In the genomic region with DNA sequence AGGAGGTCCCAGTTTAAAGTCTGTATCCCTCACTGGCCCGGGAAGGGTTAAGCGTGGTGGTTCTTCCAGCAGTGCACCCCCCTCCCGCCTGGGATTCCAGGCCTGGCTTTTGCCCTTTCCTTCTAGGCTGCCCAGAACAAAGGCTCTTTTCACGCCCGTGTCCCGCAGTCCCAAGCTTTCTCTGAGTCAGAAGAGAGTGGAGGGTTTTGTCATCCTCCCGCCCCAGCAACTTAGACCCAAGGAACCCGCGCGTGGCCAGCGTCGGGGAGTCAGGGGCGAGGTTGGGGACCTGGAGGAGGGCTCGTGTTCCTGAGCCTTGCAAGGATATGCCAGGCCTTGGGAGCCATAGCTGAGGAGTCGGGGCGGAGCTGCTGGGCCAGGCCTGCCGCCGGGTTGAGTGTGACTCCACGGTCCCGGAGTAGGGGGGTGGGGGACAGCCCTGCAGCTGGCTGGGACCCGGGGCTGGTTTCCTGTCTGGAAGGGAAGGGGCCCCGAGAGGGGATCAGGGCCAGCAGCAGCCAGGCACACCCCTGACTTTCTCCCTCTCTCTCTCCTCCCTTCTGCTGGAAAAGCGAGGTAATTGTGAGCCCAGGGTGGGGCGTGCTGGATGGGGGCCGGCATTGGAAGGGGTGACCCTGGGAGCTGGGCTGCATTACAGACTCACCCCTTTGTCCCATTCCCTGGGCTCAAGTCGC, we compare ENCODE assay signal across 8 mouse cellular contexts. TPM values are rescaled to one million over a fixed set of nuclear protein-coding genes. Genes with fewer than 3 reads are reported as not detected.
DNase-seq lines count a peak whose midpoint lies in the region; ATAC-seq lines count a peak whose summit lies in the region.

No protein-coding gene starts in this region.

- intact Hi-C loops in gastrocnemius, postnatal 36 days (cut with DNase I): no loop called here
- intact Hi-C loops in left cerebral cortex, postnatal 25 days (cut with DNase I): no loop called here

- H3K9me3 ChIP-seq in erythroblast, embryonic 14.5 days (ENCODE audit: control insufficient read depth, low read length): no peaks in the 10 kb centered on the region
- no peaks in the 10 kb centered on the region for H3K9me3 ChIP-seq in lung, embryonic 16.5 days (ENCODE audit: control insufficient read depth, low read length)

- peak overlapping the region; percentile 89 for H3K9ac ChIP-seq in lung, embryonic 16.5 days (ENCODE audit: low read length)

- H3K4me3 ChIP-seq in erythroblast, embryonic 14.5 days (replicated peaks): peak overlapping the region; percentile 56
- peak overlapping the region; percentile 75 for H3K4me3 ChIP-seq in brown adipose tissue, adult 24 weeks (ENCODE audit: insufficient read depth, low read depth, low read length)
- H3K4me3 ChIP-seq in lung, embryonic 16.5 days (ENCODE audit: low read length): peak overlapping the region; percentile 63

- peak overlapping the region; percentile 85 for H3K4me2 ChIP-seq in lung, embryonic 16.5 days (ENCODE audit: low read depth, low read length)

- ATAC-seq in erythroblast, adult 5-6 weeks (replicated peaks; ENCODE audit: low FRiP score, poor library complexity, severe bottlenecking): no peak
- peak; percentile 88 for ATAC-seq in lung, embryonic 16.5 days (ENCODE audit: low read depth)

- peak; percentile 76 for DNase-seq in gastrocnemius, postnatal 36 days
- DNase-seq in kidney, adult 11 months: peak; percentile 70
- DNase-seq in ovary, postnatal 36 days (ENCODE audit: low spot score): peak; percentile 74
- DNase-seq in left cerebral cortex, postnatal 25 days (ENCODE audit: low spot score in 2 of 2): no peak

- H3K27me3 ChIP-seq in erythroblast, embryonic 14.5 days (ENCODE audit: control insufficient read depth): peaks cover 78% of the 10 kb centered on the region
- no peaks in the 10 kb centered on the region for H3K27me3 ChIP-seq in lung, embryonic 16.5 days (ENCODE audit: control insufficient read depth, insufficient read depth, low read depth, low read length)

- no peaks in the 10 kb centered on the region; the same call in 1 of the 2 replicates for H3K36me3 ChIP-seq in erythroblast, embryonic 14.5 days (ENCODE audit: control insufficient read depth)
- no peaks in the 10 kb centered on the region; the same call in 1 of the 2 replicates for H3K36me3 ChIP-seq in lung, embryonic 16.5 days (ENCODE audit: control insufficient read depth, insufficient read depth, low read length)

- H3K4me1 ChIP-seq in erythroblast, embryonic 14.5 days (ENCODE audit: control insufficient read depth): peaks cover 26% of the 10 kb centered on the region
- H3K4me1 ChIP-seq in brown adipose tissue, adult 24 weeks (ENCODE audit: control insufficient read depth, insufficient read depth, insufficient read length, low read length): peaks cover 8% of the 10 kb centered on the region; the same call in 1 of the 2 replicates
- peaks cover 33% of the 10 kb centered on the region for H3K4me1 ChIP-seq in lung, embryonic 16.5 days (replicated peaks; ENCODE audit: control insufficient read depth, insufficient read depth, low read length)

- peak overlapping the region; percentile 79 for H3K27ac ChIP-seq in brown adipose tissue, adult 24 weeks (replicated peaks; ENCODE audit: low read depth, low read length)
- H3K27ac ChIP-seq in lung, embryonic 16.5 days (ENCODE audit: low read length): peak overlapping the region; percentile 100

- WGBS in lung, embryonic 16.5 days: under 1% methylated on average over 26 of the region's 26 CpGs

RNA-seq across cellular contexts. Expression of a gene that starts 1.8 kb away (rescaled TPM):
- polyA plus RNA-seq in erythroblast, embryonic 14.5 days (2012): 0.26 and 0.39 TPM in 2 replicates
- 0.63 TPM in 1 of 2 replicates, not detected in the other for total RNA-seq in erythroblast, adult 5-6 weeks (2015; ENCODE audit: low replicate concordance)
- not detected in 2 replicates for total RNA-seq in erythroblast, adult 5-6 weeks (2017; ENCODE audit: low replicate concordance)
- 4.5 and 7.1 TPM in 2 replicates for polyA plus RNA-seq in brown adipose tissue, adult 24 weeks (2012; ENCODE audit: insufficient read depth, insufficient read length, missing spikeins)
- total RNA-seq in gastrocnemius, postnatal 36 days (2021): 10 to 100 TPM; 11.3 to 13.8 TPM
- polyA plus RNA-seq in lung, embryonic 16.5 days (2015; fragmentation: Nextera tagmentation; extraction: Ambion mirVana): 44.4 and 47.5 TPM in 2 replicates
- total RNA-seq in left cerebral cortex, postnatal 25 days (2021): 10 to 100 TPM; 51.2 to 76.8 TPM

RNA-seq across cellular contexts. Expression of a gene that starts 11.8 kb away (rescaled TPM):
- 26.4 TPM in 2 replicates for polyA plus RNA-seq in erythroblast, embryonic 14.5 days (2012)
- total RNA-seq in erythroblast, adult 5-6 weeks (2015; ENCODE audit: low replicate concordance): 0.77 and 5.2 TPM in 2 replicates
- 19.2 and 25.0 TPM in 2 replicates for total RNA-seq in erythroblast, adult 5-6 weeks (2017; ENCODE audit: low replicate concordance)
- 8.7 and 13.1 TPM in 2 replicates for polyA plus RNA-seq in brown adipose tissue, adult 24 weeks (2012; ENCODE audit: insufficient read depth, insufficient read length, missing spikeins)
- 10 to 100 TPM; 14.3 to 14.5 TPM for total RNA-seq in gastrocnemius, postnatal 36 days (2021)
- polyA plus RNA-seq in lung, embryonic 16.5 days (2015; fragmentation: Nextera tagmentation; extraction: Ambion mirVana): 13.7 and 14.5 TPM in 2 replicates
- 10 to 100 TPM; 11.2 to 21.3 TPM for total RNA-seq in left cerebral cortex, postnatal 25 days (2021)

RNA-seq across cellular contexts. Expression of a gene that starts 15.7 kb away (rescaled TPM):
- polyA plus RNA-seq in erythroblast, embryonic 14.5 days (2012): 16.2 and 18.3 TPM in 2 replicates
- 7.1 and 18.8 TPM in 2 replicates for total RNA-seq in erythroblast, adult 5-6 weeks (2015; ENCODE audit: low replicate concordance)
- total RNA-seq in erythroblast, adult 5-6 weeks (2017; ENCODE audit: low replicate concordance): 18.3 and 42.2 TPM in 2 replicates
- 62.1 and 70.3 TPM in 2 replicates for polyA plus RNA-seq in brown adipose tissue, adult 24 weeks (2012; ENCODE audit: insufficient read depth, insufficient read length, missing spikeins)
- 10 to 100 TPM; 35.4 to 35.8 TPM for total RNA-seq in gastrocnemius, postnatal 36 days (2021)
- polyA plus RNA-seq in lung, embryonic 16.5 days (2015; fragmentation: Nextera tagmentation; extraction: Ambion mirVana): 109 and 111 TPM in 2 replicates
- 10 to 100 TPM; 36.7 to 48.7 TPM for total RNA-seq in left cerebral cortex, postnatal 25 days (2021)

RNA-seq across cellular contexts. Expression of a gene that starts 19.2 kb away (rescaled TPM):
- 0.01 and 0.02 TPM in 2 replicates for polyA plus RNA-seq in erythroblast, embryonic 14.5 days (2012)
- not detected in 2 replicates for total RNA-seq in erythroblast, adult 5-6 weeks (2015; ENCODE audit: low replicate concordance)
- 0.28 TPM in 1 of 2 replicates, not detected in the other for total RNA-seq in erythroblast, adult 5-6 weeks (2017; ENCODE audit: low replicate concordance)
- polyA plus RNA-seq in brown adipose tissue, adult 24 weeks (2012; ENCODE audit: insufficient read depth, insufficient read length, missing spikeins): not detected in 2 replicates
- 1 to 10 TPM in 1 of 2 experiments, under 1 TPM in 1; 0.92 to 1.3 TPM for total RNA-seq in gastrocnemius, postnatal 36 days (2021)
- 7.2 and 7.6 TPM in 2 replicates for polyA plus RNA-seq in lung, embryonic 16.5 days (2015; fragmentation: Nextera tagmentation; extraction: Ambion mirVana)
- 10 to 100 TPM; 28.8 to 29.1 TPM for total RNA-seq in left cerebral cortex, postnatal 25 days (2021)

RNA-seq across cellular contexts. Expression of a gene that starts 19.2 kb away (rescaled TPM):
- polyA plus RNA-seq in erythroblast, embryonic 14.5 days (2012): not detected in 2 replicates
- total RNA-seq in erythroblast, adult 5-6 weeks (2015; ENCODE audit: low replicate concordance): not detected in 2 replicates
- total RNA-seq in erythroblast, adult 5-6 weeks (2017; ENCODE audit: low replicate concordance): not detected in 2 replicates
- polyA plus RNA-seq in brown adipose tissue, adult 24 weeks (2012; ENCODE audit: insufficient read depth, insufficient read length, missing spikeins): not detected in 2 replicates
- total RNA-seq in gastrocnemius, postnatal 36 days (2021): under 1 TPM in 1 of 2 experiments, not detected in 1; 0.13 TPM
- polyA plus RNA-seq in lung, embryonic 16.5 days (2015; fragmentation: Nextera tagmentation; extraction: Ambion mirVana): 11.9 and 15.3 TPM in 2 replicates
- total RNA-seq in left cerebral cortex, postnatal 25 days (2021): 10 to 100 TPM; 28.8 to 30.2 TPM

Comparison
In these comparisons a context has a peak if more than half of its experiments do, and no peak if none do; other contexts are left out.
1. DNase-seq: peak in gastrocnemius, postnatal 36 days (2 of 2), kidney, adult 11 months (single experiment) and ovary, postnatal 36 days (single experiment); none in left cerebral cortex, postnatal 25 days (0 of 2).
2. RNA of a gene that starts 1.8 kb away (total RNA-seq): 51.2 to 76.8 TPM in left cerebral cortex, postnatal 25 days and 11.3 to 13.8 TPM in gastrocnemius, postnatal 36 days; 0.63 TPM in erythroblast, adult 5-6 weeks; every median in the first group is over 4 times any median in the second.
3. Peak in every context shown above with its lines, with median percentiles within 50 percentile points of each other: H3K4me3 ChIP-seq.